Mouse (Mus musculus): ENCODE measurements at regions not wholly inside any gene's neighbourhood (a gene's known extent, or its start where the extent isn't known, plus 50 kb on each side); places are given as distances from the start of the nearest gene placed in this dataset.
A peak's percentile ranks its signal among the peaks of the same experiment; 100 is the strongest.

DNA sequence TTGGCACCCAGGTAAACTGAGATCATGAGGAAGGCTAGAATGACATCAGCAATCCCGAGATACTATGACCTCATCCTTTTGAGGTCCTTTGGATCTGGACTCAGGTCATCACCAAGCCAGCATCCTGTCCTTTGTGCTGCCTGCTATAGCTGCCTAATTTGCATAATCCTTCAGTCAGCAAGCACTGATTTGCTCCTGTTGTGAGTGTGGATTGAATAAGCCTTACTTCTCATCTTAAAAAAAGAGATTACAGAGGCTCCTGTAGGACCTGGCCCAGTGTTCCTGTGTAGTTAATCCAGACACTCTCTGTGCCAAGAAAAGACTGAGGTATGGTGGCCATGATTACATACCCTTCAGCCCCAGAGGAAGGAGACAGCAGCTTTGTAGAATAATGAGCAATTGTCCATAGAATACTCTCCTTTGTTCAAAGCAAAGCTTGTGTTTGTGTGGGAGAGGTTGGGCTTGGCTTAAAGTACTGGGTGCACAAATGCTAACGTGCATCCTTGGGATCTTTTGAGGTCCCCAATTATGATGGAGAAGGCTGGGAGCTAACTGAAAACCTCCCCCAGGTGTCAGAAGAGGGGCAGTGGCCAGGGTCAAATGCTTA lies 50.4 kb upstream of the Sorl1 start:
- ATAC-seq (ENCODE audit: low FRiP score): no peak
- H3K4me1 ChIP-seq (replicated peaks): peaks cover 22% of the 10 kb centered on the region
- peak overlapping the region; percentile 58 for H3K27ac ChIP-seq
- no peaks in the 10 kb centered on the region for H3K36me3 ChIP-seq
- H3K9me3 ChIP-seq: no peaks in the 10 kb centered on the region
- H3K4me3 ChIP-seq: no peak overlapping the region
- H3K9ac ChIP-seq: no peak overlapping the region
- no peaks in the 10 kb centered on the region for H3K27me3 ChIP-seq
- H3K4me2 ChIP-seq: no peak overlapping the region
- WGBS: 29% methylated on average over 2 of the region's 2 CpGs

All from hindbrain, embryonic 13.5 days (tissue).